In genomic region chr3:154602141-154602540, GRCm38 (mm10) we compare ENCODE assay signal across 19 mouse cellular contexts.
"Had no signal": no experiment of that assay in that cellular context is flagged by ENCODE, and none has a peak within 500 bp of the region (broad histone marks: within the 10 kb centered on the region; RNA-seq: fewer than 3 reads in every experiment).

No protein-coding gene starts in this region.

- ATAC-seq: midbrain, embryonic 16.5 days had no signal

- H3K9me3 ChIP-seq: megakaryocyte, embryonic 14.5 days; midbrain, embryonic 12.5 days; neural tube, embryonic 12.5 days had no signal

- H3K4me1 ChIP-seq: midbrain, embryonic 12.5 days had no signal

- H3K4me3 ChIP-seq: megakaryocyte, embryonic 14.5 days; midbrain, embryonic 12.5 days; neural tube, embryonic 12.5 days had no signal

- DNase-seq: lung, adult 18-20 months; lung, embryonic 14.5 days; lung, postnatal 14 days; lung, postnatal 36 days; midbrain, embryonic 14.5 days; retina, postnatal 1 day; right cerebral cortex, adult 18-20 months; right cerebral cortex, postnatal 25 days; right cerebral cortex, postnatal 4 days; spleen, adult 18-20 months; thymus, adult 18-20 months; thymus, postnatal 14 days; thymus, postnatal 36 days had no signal

- H3K27me3 ChIP-seq: megakaryocyte, embryonic 14.5 days; midbrain, embryonic 12.5 days; neural tube, embryonic 12.5 days had no signal

- H3K27ac ChIP-seq: liver, embryonic 14.5 days; macrophage; midbrain, embryonic 12.5 days; neural tube, embryonic 12.5 days had no signal

- H3K9ac ChIP-seq: liver, embryonic 14.5 days; lung, embryonic 14.5 days; midbrain, embryonic 12.5 days; neural tube, embryonic 12.5 days had no signal

- H3K36me3 ChIP-seq: midbrain, embryonic 12.5 days; neural tube, embryonic 12.5 days had no signal

- H3K4me2 ChIP-seq: lung, embryonic 14.5 days; midbrain, embryonic 12.5 days; neural tube, embryonic 12.5 days had no signal
